ENCODE assay signal across 8 mouse cellular contexts in genomic region chr15:100468295-100469188, GRCm38 (mm10). TPM values are rescaled to one million over a fixed set of nuclear protein-coding genes. Genes with fewer than 3 reads are reported as not detected.
DNase-seq lines count a peak whose midpoint lies in the region; ATAC-seq lines count a peak whose summit lies in the region.

Gene Letmd1, plus strand, starts transcription at chr15:100469023.

- H3K4me2 ChIP-seq in intestine, embryonic 16.5 days (ENCODE audit: low read depth, low read length) = peak within 1 kb of the TSS; percentile 85

- H3K4me3 ChIP-seq in intestine, embryonic 16.5 days (ENCODE audit: low read length) = peak within 1 kb of the TSS; percentile 81

- DNase-seq in adrenal gland, postnatal 10 days = peak; percentile 95
- DNase-seq in embryo, embryonic 9.5 days (ENCODE audit: extremely low spot score) = peak; percentile 86
- DNase-seq in gastrocnemius, postnatal 4 days (ENCODE audit: low spot score in 2 of 2) = peak; percentile 76 to 87
- DNase-seq in left cerebral cortex, postnatal 25 days (ENCODE audit: low spot score in 2 of 2) = peak; percentile 89 to 93
- DNase-seq in mesoderm, embryonic 11.5 days (ENCODE audit: low read depth, low spot score) = peak; percentile 93
- DNase-seq in right cerebral cortex, postnatal 25 days = peak; percentile 93
- DNase-seq in urinary bladder, postnatal 36 days (ENCODE audit: low spot score in 2 of 2) = peak; percentile 73 to 84

- WGBS in intestine, embryonic 16.5 days = 1% methylated on average over 75 of the region's 84 CpGs

- H3K9ac ChIP-seq in intestine, embryonic 16.5 days (ENCODE audit: low read depth, low read length) = peak within 1 kb of the TSS; percentile 92

- intact Hi-C loops in left cerebral cortex, postnatal 25 days (cut with DNase I) = loop anchor here (2.0 kb wide), 3 partner anchors 26 to 214 kb away; partner anchors contain the start of genes Csrnp2 and Gm5475

- H3K27ac ChIP-seq in intestine, embryonic 16.5 days (ENCODE audit: low read length) = peak within 1 kb of the TSS; percentile 89

- H3K27me3 ChIP-seq in intestine, embryonic 16.5 days (replicated peaks; ENCODE audit: control insufficient read depth, insufficient read depth, low read length) = no peaks in the 10 kb centered on the region

- H3K4me1 ChIP-seq in intestine, embryonic 16.5 days (ENCODE audit: control insufficient read depth, insufficient read depth, low read length) = peaks cover 16% of the 10 kb centered on the region

- peak; percentile 93 for ATAC-seq in intestine, embryonic 16.5 days

- no peaks in the 10 kb centered on the region for H3K9me3 ChIP-seq in intestine, embryonic 16.5 days (ENCODE audit: control insufficient read depth, low read length)

- H3K36me3 ChIP-seq in intestine, embryonic 16.5 days (ENCODE audit: control insufficient read depth, insufficient read depth, low read length) = no peaks in the 10 kb centered on the region

RNA-seq across cellular contexts. Expression of gene Letmd1, which starts in this region (rescaled TPM):
- total RNA-seq in adrenal gland, postnatal 10 days (2021) = 100 to 1,000 TPM; 298 to 353 TPM
- total RNA-seq in gastrocnemius, postnatal 4 days (2021) = 10 to 100 TPM; 20.9 to 24.1 TPM
- polyA plus RNA-seq in intestine, embryonic 16.5 days (2015; fragmentation: Nextera tagmentation; extraction: Ambion mirVana) = 31.3 and 33.7 TPM in 2 replicates
- total RNA-seq in left cerebral cortex, postnatal 25 days (2021) = 10 to 100 TPM; 60.7 to 63.6 TPM

Comparison
In these comparisons a context has a peak if more than half of its experiments do, and no peak if none do; other contexts are left out.
1. Peak in every context shown above with its lines: DNase-seq, ATAC-seq, H3K4me3 ChIP-seq and H3K27ac ChIP-seq.
2. RNA of gene Letmd1 (total RNA-seq): 298 to 353 TPM in adrenal gland, postnatal 10 days; 60.7 to 63.6 TPM in left cerebral cortex, postnatal 25 days and 20.9 to 24.1 TPM in gastrocnemius, postnatal 4 days; every median in the first group is over 4 times any median in the second.